Mouse (Mus musculus): ENCODE results near the gene Ccn2.
A peak's percentile ranks its signal among the peaks of the same experiment; 100 is the strongest.
"Not testable (repeated sequence)": the region's sequence is repeated elsewhere in the genome, so short reads cannot be mapped to it uniquely, and the experiment has no call there.

Ccn2 gene

GRCm38 (mm10) chr10:24603035-24603434 lies 7.8 kb downstream of the Ccn2 start:
- no peak for DNase-seq (ENCODE audit: low spot score)

- no peak for DNase-seq (ENCODE audit: low spot score)
These were observed 8.5 kb downstream of the Ccn2 start for GRCm38 (mm10) chr10:24603727-24604126.

- DNase-seq (ENCODE audit: low spot score): no peak
These were observed 13.9 kb downstream of the Ccn2 start for GRCm38 (mm10) chr10:24609146-24609545.

- DNase-seq (ENCODE audit: low spot score): no peak
These were observed 14.5 kb downstream of the Ccn2 start for GRCm38 (mm10) chr10:24609766-24610165.

- DNase-seq (ENCODE audit: low spot score): no peak
These were observed 19.5 kb downstream of the Ccn2 start for GRCm38 (mm10) chr10:24614726-24615125.

- DNase-seq (ENCODE audit: low spot score): no peak
These were observed 20.6 kb downstream of the Ccn2 start for GRCm38 (mm10) chr10:24615799-24616198.

- not testable (repeated sequence) for DNase-seq (ENCODE audit: low spot score)
These were observed 21.3 kb downstream of the Ccn2 start for GRCm38 (mm10) chr10:24616572-24616971.

- peak; percentile 39 for DNase-seq (ENCODE audit: low spot score)
These were observed 26.3 kb downstream of the Ccn2 start for GRCm38 (mm10) chr10:24621572-24621971.

GRCm38 (mm10) chr10:24622586-24622985 lies 27.3 kb downstream of the Ccn2 start:
- peak; percentile 83 for DNase-seq (ENCODE audit: low spot score)

GRCm38 (mm10) chr10:24625060-24625701 lies 29.9 kb downstream of the Ccn2 start:
- peak; percentile 90 for DNase-seq (ENCODE audit: low spot score)

- no peak for DNase-seq (ENCODE audit: low spot score)
These were observed 32.0 kb downstream of the Ccn2 start for GRCm38 (mm10) chr10:24627262-24627661.

GRCm38 (mm10) chr10:24628466-24628865 lies 33.2 kb downstream of the Ccn2 start:
- no peak for DNase-seq (ENCODE audit: low spot score)

- DNase-seq (ENCODE audit: low spot score): no peak
These were observed 34.0 kb downstream of the Ccn2 start for GRCm38 (mm10) chr10:24629086-24629720.

- DNase-seq (ENCODE audit: low spot score): peak; percentile 66
These were observed 35.3 kb downstream of the Ccn2 start for GRCm38 (mm10) chr10:24630469-24631081.

- no peak for DNase-seq (ENCODE audit: low spot score)
These were observed 35.9 kb downstream of the Ccn2 start for GRCm38 (mm10) chr10:24631122-24631521.

- DNase-seq (ENCODE audit: low spot score): no peak
These were observed 39.0 kb downstream of the Ccn2 start for GRCm38 (mm10) chr10:24634288-24634687.

GRCm38 (mm10) chr10:24635331-24635815 lies 40.1 kb downstream of the Ccn2 start:
- DNase-seq (ENCODE audit: low spot score): no peak

GRCm38 (mm10) chr10:24635884-24636283 lies 40.6 kb downstream of the Ccn2 start:
- DNase-seq (ENCODE audit: low spot score): no peak

GRCm38 (mm10) chr10:24636986-24637385 lies 41.7 kb downstream of the Ccn2 start:
- no peak for DNase-seq (ENCODE audit: low spot score)

- peak; percentile 12 for DNase-seq (ENCODE audit: low spot score)
These were observed 43.2 kb downstream of the Ccn2 start for GRCm38 (mm10) chr10:24638306-24639070.

- DNase-seq (ENCODE audit: low spot score): no peak
These were observed 44.4 kb downstream of the Ccn2 start for GRCm38 (mm10) chr10:24639596-24639995.

- no peak for DNase-seq (ENCODE audit: low spot score)
These were observed 45.1 kb downstream of the Ccn2 start for GRCm38 (mm10) chr10:24640186-24640875.

Measured in adipocyte (in vitro differentiated cells).